Mouse (Mus musculus): ENCODE results near the gene Afg1l.

DNA sequence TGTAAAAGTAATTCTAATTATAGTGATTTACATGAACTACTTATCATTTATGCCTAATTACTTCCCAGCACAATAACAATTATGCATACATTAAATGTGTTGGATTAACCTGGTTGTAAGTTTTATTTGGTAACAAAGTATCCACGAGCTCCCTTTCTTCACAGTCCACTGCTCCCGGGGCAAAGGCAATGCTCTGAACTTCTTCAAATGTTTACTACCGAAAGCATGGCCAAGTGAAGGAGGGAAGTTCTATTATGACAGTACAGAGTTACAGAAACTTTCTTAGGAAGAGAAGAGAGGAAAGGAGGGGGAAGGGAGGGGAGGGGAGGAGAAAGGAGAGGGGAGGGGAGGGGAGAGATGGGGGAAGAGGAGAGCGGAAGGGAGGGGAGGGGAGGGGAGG, 28.7 kb downstream of the Afg1l start:
- TF ChIP-seq CTCF (IDR thresholded peaks at IDR 0.05; ENCODE audit: extremely low read depth, insufficient read length, insufficient replicate concordance, low read depth, low read length) (no peak), POLR2A (IDR thresholded peaks at IDR 0.05; ENCODE audit: low read depth, low read length) (no peak)
